Mouse (Mus musculus): ENCODE data around the gene Gm17359.

The Gm17359 gene

GRCm38 (mm10) chr3:79446648-79447047 lies 110.2 kb downstream of the Gm17359 start:
- in situ Hi-C loops (cut with MboI; ENCODE audit: low pct_unique_long_range_greater_than_20kb in 1 of 2, low sequenced_read_pairs in 2 of 2, unreplicated experiment in 1 of 2) = loop anchor here in 1 of 2 experiments (10.0 kb wide), 1 partner anchor 492 kb away; no protein-coding TSS in a partner anchor

- in situ Hi-C loops (cut with MboI; ENCODE audit: low pct_unique_long_range_greater_than_20kb in 1 of 2, low sequenced_read_pairs in 2 of 2, unreplicated experiment in 1 of 2) = loop anchor here in 1 of 2 experiments (10.0 kb wide), 1 partner anchor 494 kb away; no protein-coding TSS in a partner anchor
Observed at GRCm38 (mm10) chr3:79448421-79448820, 112.0 kb downstream of the Gm17359 start.

GRCm38 (mm10) chr3:79449361-79449760 lies 112.9 kb downstream of the Gm17359 start:
- in situ Hi-C loops (cut with MboI; ENCODE audit: low pct_unique_long_range_greater_than_20kb in 1 of 2, low sequenced_read_pairs in 2 of 2, unreplicated experiment in 1 of 2) = loop anchor here in 1 of 2 experiments (10.0 kb wide), 1 partner anchor 495 kb away; no protein-coding TSS in a partner anchor

GRCm38 (mm10) chr3:79452696-79453263 lies 116.3 kb downstream of the Gm17359 start:
- in situ Hi-C loops (cut with MboI; ENCODE audit: low pct_unique_long_range_greater_than_20kb in 1 of 2, low sequenced_read_pairs in 2 of 2, unreplicated experiment in 1 of 2) = loop anchor here in 1 of 2 experiments (25.0 kb wide), 1 partner anchor 360 kb away; no protein-coding TSS in a partner anchor

GRCm38 (mm10) chr3:79455761-79456160 lies 119.3 kb downstream of the Gm17359 start:
- in situ Hi-C loops (cut with MboI; ENCODE audit: low pct_unique_long_range_greater_than_20kb in 1 of 2, low sequenced_read_pairs in 2 of 2, unreplicated experiment in 1 of 2) = loop anchor here in 1 of 2 experiments (25.0 kb wide), 1 partner anchor 357 kb away; no protein-coding TSS in a partner anchor

GRCm38 (mm10) chr3:79458651-79459275 lies 122.3 kb downstream of the Gm17359 start:
- in situ Hi-C loops (cut with MboI; ENCODE audit: low pct_unique_long_range_greater_than_20kb in 1 of 2, low sequenced_read_pairs in 2 of 2, unreplicated experiment in 1 of 2) = loop anchor here in 1 of 2 experiments (25.0 kb wide), 1 partner anchor 354 kb away; no protein-coding TSS in a partner anchor

GRCm38 (mm10) chr3:79469440-79469839 lies 133.0 kb downstream of the Gm17359 start:
- in situ Hi-C loops (cut with MboI; ENCODE audit: low pct_unique_long_range_greater_than_20kb in 1 of 2, low sequenced_read_pairs in 2 of 2, unreplicated experiment in 1 of 2) = loop anchor here in 1 of 2 experiments (25.0 kb wide), 1 partner anchor 343 kb away; no protein-coding TSS in a partner anchor

GRCm38 (mm10) chr3:79472362-79472761 lies 135.9 kb downstream of the Gm17359 start:
- in situ Hi-C loops (cut with MboI; ENCODE audit: low pct_unique_long_range_greater_than_20kb in 1 of 2, low sequenced_read_pairs in 2 of 2, unreplicated experiment in 1 of 2) = loop anchor here in 1 of 2 experiments (25.0 kb wide), 1 partner anchor 340 kb away; no protein-coding TSS in a partner anchor

GRCm38 (mm10) chr3:79474911-79475310 lies 138.4 kb downstream of the Gm17359 start:
- in situ Hi-C loops (cut with MboI; ENCODE audit: low pct_unique_long_range_greater_than_20kb in 1 of 2, low sequenced_read_pairs in 2 of 2, unreplicated experiment in 1 of 2) = loop anchor here in 1 of 2 experiments (25.0 kb wide), 1 partner anchor 337 kb away; no protein-coding TSS in a partner anchor

GRCm38 (mm10) chr3:79475980-79476379 lies 139.5 kb downstream of the Gm17359 start:
- in situ Hi-C loops (cut with MboI; ENCODE audit: low pct_unique_long_range_greater_than_20kb in 1 of 2, low sequenced_read_pairs in 2 of 2, unreplicated experiment in 1 of 2) = no loop called here

- in situ Hi-C loops (cut with MboI; ENCODE audit: low pct_unique_long_range_greater_than_20kb in 1 of 2, low sequenced_read_pairs in 2 of 2, unreplicated experiment in 1 of 2) = no loop called here
Observed at GRCm38 (mm10) chr3:79478400-79478799, 141.9 kb downstream of the Gm17359 start.

- in situ Hi-C loops (cut with MboI; ENCODE audit: low pct_unique_long_range_greater_than_20kb in 1 of 2, low sequenced_read_pairs in 2 of 2, unreplicated experiment in 1 of 2) = no loop called here
Observed at GRCm38 (mm10) chr3:79478880-79479279, 142.4 kb downstream of the Gm17359 start.

- in situ Hi-C loops (cut with MboI; ENCODE audit: low pct_unique_long_range_greater_than_20kb in 1 of 2, low sequenced_read_pairs in 2 of 2, unreplicated experiment in 1 of 2) = no loop called here
Observed at GRCm38 (mm10) chr3:79484286-79485063, 148.0 kb downstream of the Gm17359 start.

GRCm38 (mm10) chr3:79488025-79488424 lies 151.6 kb downstream of the Gm17359 start:
- in situ Hi-C loops (cut with MboI; ENCODE audit: low pct_unique_long_range_greater_than_20kb in 1 of 2, low sequenced_read_pairs in 2 of 2, unreplicated experiment in 1 of 2) = no loop called here

GRCm38 (mm10) chr3:79490102-79490501 lies 153.6 kb downstream of the Gm17359 start:
- in situ Hi-C loops (cut with MboI; ENCODE audit: low pct_unique_long_range_greater_than_20kb in 1 of 2, low sequenced_read_pairs in 2 of 2, unreplicated experiment in 1 of 2) = no loop called here

- in situ Hi-C loops (cut with MboI; ENCODE audit: low pct_unique_long_range_greater_than_20kb in 1 of 2, low sequenced_read_pairs in 2 of 2, unreplicated experiment in 1 of 2) = no loop called here
Observed at GRCm38 (mm10) chr3:79491614-79492013, 155.2 kb downstream of the Gm17359 start.

- in situ Hi-C loops (cut with MboI; ENCODE audit: low pct_unique_long_range_greater_than_20kb in 1 of 2, low sequenced_read_pairs in 2 of 2, unreplicated experiment in 1 of 2) = no loop called here
Observed at GRCm38 (mm10) chr3:79493064-79493463, 156.6 kb downstream of the Gm17359 start.

GRCm38 (mm10) chr3:79494028-79494427 lies 157.6 kb downstream of the Gm17359 start:
- in situ Hi-C loops (cut with MboI; ENCODE audit: low pct_unique_long_range_greater_than_20kb in 1 of 2, low sequenced_read_pairs in 2 of 2, unreplicated experiment in 1 of 2) = no loop called here

- in situ Hi-C loops (cut with MboI; ENCODE audit: low pct_unique_long_range_greater_than_20kb in 1 of 2, low sequenced_read_pairs in 2 of 2, unreplicated experiment in 1 of 2) = no loop called here
Observed at GRCm38 (mm10) chr3:79495151-79495550, 158.7 kb downstream of the Gm17359 start.

Measured in mouse embryonic stem cell (cell line).